Mouse (Mus musculus): Measurements from ENCODE around the gene Rbp4.

GRCm38 (mm10) chr19:38134806-38135205, 9.7 kb upstream of the Rbp4 start:
- TF ChIP-seq CTCF (IDR thresholded peaks at IDR 0.05; ENCODE audit: insufficient read depth, low read depth, low read length) (no peak), POLR2A (IDR thresholded peaks at IDR 0.05; ENCODE audit: insufficient read depth, low read depth, low read length) (no peak)

Data from olfactory bulb, adult 2 months (tissue).